Mouse (Mus musculus) cerebellum, adult 2 months (tissue): ENCODE data around the gene Astn2.

ENCODE experiments used
- CTCF ChIP-seq: fragments of 200-500 bp; IDR thresholded peaks from 2 replicates; pipeline ENCODE4 v1.5.1; 2011; ENCODE audit warnings: low read depth, mild to moderate bottlenecking, control low read depth, low read length, moderate library complexity, borderline replicate concordance; ENCODE audit not compliant: insufficient read depth
- POLR2A ChIP-seq: fragments of 200-500 bp; IDR thresholded peaks from 2 replicates; pipeline ENCODE4 v1.6.1; 2011; ENCODE audit warnings: low read length, control low read depth, borderline replicate concordance; ENCODE audit not compliant: insufficient read depth

DNA sequence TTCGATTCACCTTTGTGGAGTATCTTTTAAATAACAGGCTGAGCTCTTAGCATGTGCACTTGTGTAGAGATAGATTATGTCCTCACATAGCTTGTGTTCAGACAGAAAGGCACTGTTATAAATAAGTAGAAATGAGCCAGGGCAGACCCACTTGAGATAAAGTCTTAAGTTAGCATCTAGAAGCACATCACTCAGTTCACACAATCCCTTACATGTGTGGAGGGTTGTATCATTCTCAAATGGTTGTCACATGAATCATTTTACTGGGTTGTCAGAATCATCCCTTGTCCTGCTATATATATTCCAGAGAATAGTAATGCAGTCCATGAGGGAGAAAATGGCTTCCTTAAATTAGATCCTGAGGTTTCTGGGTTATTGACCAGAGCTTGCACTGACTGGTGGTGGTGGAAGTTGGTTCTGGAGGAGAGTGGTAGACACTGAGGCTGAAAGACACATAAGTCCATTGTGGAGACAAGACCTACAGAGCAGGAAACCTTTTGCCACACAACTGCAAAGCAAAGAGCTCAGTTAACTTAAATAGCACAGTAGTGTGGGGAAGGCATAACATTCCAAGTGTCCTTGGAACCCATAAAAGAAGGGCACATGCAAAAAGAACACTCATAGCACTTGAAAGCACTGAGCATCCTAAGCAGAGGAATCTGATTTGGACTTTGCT is 590.8 kb downstream of the Astn2 start:
- TF ChIP-seq POLR2A (no peak), CTCF (no peak)
